Mouse (Mus musculus): ENCODE measurements around the gene Lrrc28.
"Not testable (repeated sequence)": the region's sequence is repeated elsewhere in the genome, so short reads cannot be mapped to it uniquely, and the experiment has no call there.

Gene Lrrc28

GRCm38 (mm10) chr7:67530981-67531380 lies 114.1 kb downstream of the Lrrc28 start:
- DNase-seq (ENCODE audit: low read depth, low spot score), result no peak

GRCm38 (mm10) chr7:67529381-67529780 lies 115.7 kb downstream of the Lrrc28 start:
- DNase-seq (ENCODE audit: low read depth, low spot score), result no peak

- no peak for DNase-seq (ENCODE audit: low read depth, low spot score)
These were observed 116.2 kb downstream of the Lrrc28 start for GRCm38 (mm10) chr7:67528821-67529221.

- DNase-seq (ENCODE audit: low read depth, low spot score), result no peak
These were observed 116.8 kb downstream of the Lrrc28 start for GRCm38 (mm10) chr7:67528063-67528811.

- no peak for DNase-seq (ENCODE audit: low read depth, low spot score)
These were observed 119.0 kb downstream of the Lrrc28 start for GRCm38 (mm10) chr7:67525886-67526580.

- not testable (repeated sequence) for DNase-seq (ENCODE audit: low read depth, low spot score)
These were observed 121.0 kb downstream of the Lrrc28 start for GRCm38 (mm10) chr7:67524069-67524468.

- DNase-seq (ENCODE audit: low read depth, low spot score), result no peak
These were observed 121.7 kb downstream of the Lrrc28 start for GRCm38 (mm10) chr7:67523400-67523799.

GRCm38 (mm10) chr7:67521731-67522130 lies 123.3 kb downstream of the Lrrc28 start:
- DNase-seq (ENCODE audit: low read depth, low spot score), result not testable (repeated sequence)

- no peak for DNase-seq (ENCODE audit: low read depth, low spot score)
These were observed 124.1 kb downstream of the Lrrc28 start for GRCm38 (mm10) chr7:67520959-67521358.

- DNase-seq (ENCODE audit: low read depth, low spot score), result no peak
These were observed 125.1 kb downstream of the Lrrc28 start for GRCm38 (mm10) chr7:67520001-67520400.

- no peak for DNase-seq (ENCODE audit: low read depth, low spot score)
These were observed 129.4 kb downstream of the Lrrc28 start for GRCm38 (mm10) chr7:67515621-67516020.

GRCm38 (mm10) chr7:67514893-67515292 lies 130.2 kb downstream of the Lrrc28 start:
- no peak for DNase-seq (ENCODE audit: low read depth, low spot score)

- DNase-seq (ENCODE audit: low read depth, low spot score), result no peak
These were observed 130.7 kb downstream of the Lrrc28 start for GRCm38 (mm10) chr7:67514380-67514779.

- no peak for DNase-seq (ENCODE audit: low read depth, low spot score)
These were observed 131.4 kb downstream of the Lrrc28 start for GRCm38 (mm10) chr7:67513656-67514055.

GRCm38 (mm10) chr7:67511606-67512005 lies 133.5 kb downstream of the Lrrc28 start:
- DNase-seq (ENCODE audit: low read depth, low spot score), result no peak

GRCm38 (mm10) chr7:67503281-67504010 lies 141.6 kb downstream of the Lrrc28 start:
- DNase-seq (ENCODE audit: low read depth, low spot score), result no peak

GRCm38 (mm10) chr7:67502631-67503030 lies 142.4 kb downstream of the Lrrc28 start:
- DNase-seq (ENCODE audit: low read depth, low spot score), result no peak

- DNase-seq (ENCODE audit: low read depth, low spot score), result no peak
These were observed 144.2 kb downstream of the Lrrc28 start for GRCm38 (mm10) chr7:67500878-67501277.

- no peak for DNase-seq (ENCODE audit: low read depth, low spot score)
These were observed 144.8 kb downstream of the Lrrc28 start for GRCm38 (mm10) chr7:67500076-67500828.

- no peak for DNase-seq (ENCODE audit: low read depth, low spot score)
These were observed 145.6 kb downstream of the Lrrc28 start for GRCm38 (mm10) chr7:67499516-67499915.

- DNase-seq (ENCODE audit: low read depth, low spot score), result no peak
These were observed 151.0 kb downstream of the Lrrc28 start for GRCm38 (mm10) chr7:67493795-67494687.
